Mouse (Mus musculus): Measurements from ENCODE around the gene Rspo1. TPM values are rescaled to one million over a fixed set of nuclear protein-coding genes. Genes with fewer than 3 reads are reported as not detected.
A peak's percentile ranks its signal among the peaks of the same experiment; 100 is the strongest.

Rspo1 gene
- polyA plus RNA-seq, 1 experiment from 2014 or later = 9.5 TPM

DNA sequence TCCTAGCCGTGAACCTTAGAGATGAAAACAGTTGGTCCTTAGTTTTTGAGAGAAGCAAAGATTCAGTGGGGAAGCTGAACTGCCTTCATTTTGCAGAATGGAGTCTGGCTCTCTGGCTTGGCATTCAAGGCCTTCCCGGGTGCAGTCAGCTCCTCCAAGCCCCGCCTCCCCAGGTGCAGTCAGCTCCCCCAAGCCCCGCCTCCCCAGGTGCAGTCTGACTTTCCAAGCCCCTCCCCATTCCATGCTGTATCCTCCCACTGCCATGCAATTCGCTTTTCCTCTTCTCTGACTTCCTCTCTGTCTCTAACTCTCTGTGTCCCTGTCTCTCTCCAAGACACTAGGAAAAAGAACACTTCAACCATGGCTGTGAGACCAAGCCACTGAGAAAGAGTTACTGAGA is 8.0 kb upstream of the Rspo1 start:
- no peak overlapping the region for H3K27ac ChIP-seq
- no peak overlapping the region for H3K4me2 ChIP-seq
- H3K9me3 ChIP-seq = no peaks in the 10 kb centered on the region
- H3K4me1 ChIP-seq = no peaks in the 10 kb centered on the region
- no peaks in the 10 kb centered on the region for H3K36me3 ChIP-seq
- ATAC-seq (ENCODE audit: borderline replicate concordance, extremely low read depth, low FRiP score, low TSS enrichment) = no peak
- H3K4me3 ChIP-seq = no peak overlapping the region
- H3K27me3 ChIP-seq = peaks cover 7% of the 10 kb centered on the region; the same call in 1 of the 2 replicates
- H3K9ac ChIP-seq = no peak overlapping the region
- 29% methylated on average over 5 of the region's 5 CpGs for WGBS

DNA sequence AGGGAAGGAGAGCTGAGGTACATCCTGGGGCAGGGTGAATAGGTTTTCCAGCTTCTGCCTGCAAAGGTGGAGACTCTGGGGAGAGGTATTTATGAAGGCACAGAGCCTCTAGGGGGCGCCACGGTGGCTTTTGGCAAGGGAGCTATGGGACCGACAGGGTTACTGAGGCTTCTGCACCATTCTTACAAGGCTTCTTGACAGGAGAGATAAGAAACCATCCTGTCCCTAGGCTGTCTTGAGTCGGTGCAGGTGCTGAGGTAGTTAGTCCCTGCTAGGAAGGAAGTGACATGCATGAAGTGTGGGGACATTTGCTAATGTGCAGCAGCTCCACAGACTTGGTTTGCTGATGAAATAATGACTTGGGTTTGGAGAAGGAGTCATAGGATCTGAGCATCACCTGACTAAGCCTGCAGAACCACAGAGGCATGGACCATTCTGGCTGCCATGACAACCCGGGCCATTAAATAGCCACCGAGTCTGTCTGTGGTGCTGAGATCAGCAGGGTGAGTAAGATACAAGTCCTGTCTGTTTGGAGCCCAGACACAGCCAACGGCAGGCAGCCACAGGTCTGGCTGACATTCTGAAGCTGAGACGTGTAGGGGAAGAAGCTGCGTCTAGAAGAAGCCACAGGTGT is 2.2 kb upstream of the Rspo1 start:
- H3K9me3 ChIP-seq = no peaks in the 10 kb centered on the region
- peaks cover 63% of the 10 kb centered on the region for H3K27me3 ChIP-seq
- no peak overlapping the region for H3K4me2 ChIP-seq
- ATAC-seq (ENCODE audit: borderline replicate concordance, extremely low read depth, low FRiP score, low TSS enrichment) = no peak
- H3K27ac ChIP-seq = no peak overlapping the region
- no peak overlapping the region for H3K9ac ChIP-seq
- no peaks in the 10 kb centered on the region for H3K36me3 ChIP-seq
- peaks cover 37% of the 10 kb centered on the region for H3K4me1 ChIP-seq
- WGBS = 18% methylated on average over 9 of the region's 9 CpGs
- H3K4me3 ChIP-seq = no peak overlapping the region

DNA sequence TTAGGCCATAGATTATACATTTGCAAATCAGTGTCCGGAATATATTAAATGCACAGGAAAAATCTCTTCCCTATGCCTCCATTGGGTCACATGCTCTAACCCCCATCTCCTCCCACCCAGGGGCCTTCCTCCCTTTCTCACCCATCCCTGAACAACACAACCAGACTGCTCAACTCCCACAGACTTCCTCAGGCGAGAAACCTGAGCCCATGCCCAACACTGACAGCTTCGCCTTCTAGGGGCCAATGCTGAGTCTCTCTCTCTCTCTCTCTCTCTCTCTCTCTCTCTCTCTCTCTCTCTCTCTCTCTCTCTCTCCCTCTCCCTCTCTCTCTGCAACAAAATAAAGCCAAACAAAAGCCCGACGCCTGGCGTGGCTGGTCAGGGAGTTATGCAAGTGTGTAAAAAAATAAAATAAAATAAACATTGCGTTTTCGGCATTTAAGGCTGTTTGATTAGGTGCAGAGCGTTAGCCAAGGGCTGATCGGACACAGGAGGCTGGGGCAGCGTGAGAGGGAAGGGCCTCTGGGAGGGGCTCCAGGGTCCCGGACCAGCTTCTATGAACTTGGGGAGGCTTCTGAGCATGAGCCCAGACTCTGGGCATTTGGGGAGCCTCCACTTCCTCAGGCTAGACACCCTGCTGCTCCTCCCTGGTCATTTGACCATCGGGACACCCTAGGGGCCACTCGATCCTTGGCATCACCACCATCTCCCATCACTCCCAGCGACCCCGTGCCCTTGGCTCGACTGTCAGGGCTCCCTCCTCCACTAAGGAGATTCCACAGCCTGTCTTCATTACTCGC is 1.2 kb upstream of the Rspo1 start:
- WGBS = 4% methylated on average over 18 of the region's 18 CpGs
- Histone ChIP-seq H3K4me1 (peaks cover 48% of the 10 kb centered on the region), H3K27ac (no peak overlapping the region), H3K4me3 (peak overlapping the region; percentile 6; the same call in 1 of the 2 replicates), H3K9ac (no peak overlapping the region), H3K4me2 (peak overlapping the region; percentile 82), H3K27me3 (peaks cover 70% of the 10 kb centered on the region), H3K36me3 (no peaks in the 10 kb centered on the region), H3K9me3 (no peaks in the 10 kb centered on the region)
- ATAC-seq (ENCODE audit: borderline replicate concordance, extremely low read depth, low FRiP score, low TSS enrichment) = peak; percentile 12; the same call in 1 of the 2 replicates

DNA sequence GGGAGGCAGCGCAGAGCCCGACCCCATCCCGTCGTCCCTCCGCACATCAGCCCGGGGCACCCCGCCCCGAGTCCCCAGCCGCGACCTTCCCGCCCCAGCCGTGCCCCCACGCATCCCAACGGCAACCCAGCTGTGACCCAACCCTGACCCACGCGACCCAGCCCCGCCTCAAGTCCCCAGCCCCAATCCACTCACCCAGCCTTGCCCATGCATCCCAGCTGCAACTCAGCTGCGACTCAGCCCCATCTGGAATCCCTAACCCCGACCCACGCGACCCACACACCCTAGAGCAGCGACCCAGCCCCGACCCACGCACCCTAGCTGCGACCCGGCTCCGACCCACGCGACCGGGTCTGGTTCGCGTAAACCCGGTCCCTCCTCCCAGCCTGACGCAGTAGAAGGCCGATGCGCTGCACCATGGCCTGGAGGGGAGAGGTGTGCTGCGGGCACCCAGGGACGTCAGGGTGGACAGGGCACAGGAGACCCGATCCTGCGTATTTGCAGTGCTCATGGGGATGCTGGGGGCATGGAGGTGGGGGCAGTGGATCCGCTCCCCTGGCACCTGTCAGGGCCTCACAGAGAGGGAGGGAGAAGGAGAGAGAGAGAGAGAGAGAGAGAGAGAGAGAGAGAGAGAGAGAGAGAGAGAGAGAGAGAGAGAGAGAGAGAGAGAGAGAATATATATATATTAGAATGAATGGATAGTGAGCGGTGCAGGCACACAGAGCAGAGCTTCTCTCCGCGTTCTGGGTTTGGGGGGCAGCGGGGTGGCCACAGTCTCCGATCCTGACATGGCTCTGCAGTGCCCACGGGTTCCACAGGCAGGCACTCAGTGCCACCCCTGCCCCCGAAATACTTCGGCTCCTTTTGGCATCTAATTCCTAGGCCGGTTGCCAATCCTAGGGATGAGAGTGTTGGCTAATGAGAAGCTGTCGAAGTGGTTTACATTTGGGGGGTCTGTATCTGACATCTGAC is 795 bp downstream of the Rspo1 start:
- H3K4me3 ChIP-seq = peak overlapping the region; percentile 49
- peaks cover 84% of the 10 kb centered on the region for H3K27me3 ChIP-seq
- peak overlapping the region; percentile 82 for H3K4me2 ChIP-seq
- H3K4me1 ChIP-seq = peaks cover 51% of the 10 kb centered on the region
- 0 out of 2 replicates have a peak, but pooled peaks have one; percentile 1 for ATAC-seq (ENCODE audit: borderline replicate concordance, extremely low read depth, low FRiP score, low TSS enrichment)
- no peaks in the 10 kb centered on the region for H3K9me3 ChIP-seq
- no peak overlapping the region for H3K27ac ChIP-seq
- WGBS = 2% methylated on average over 51 of the region's 51 CpGs
- H3K36me3 ChIP-seq = no peaks in the 10 kb centered on the region
- H3K9ac ChIP-seq = peak overlapping the region; percentile 38

DNA sequence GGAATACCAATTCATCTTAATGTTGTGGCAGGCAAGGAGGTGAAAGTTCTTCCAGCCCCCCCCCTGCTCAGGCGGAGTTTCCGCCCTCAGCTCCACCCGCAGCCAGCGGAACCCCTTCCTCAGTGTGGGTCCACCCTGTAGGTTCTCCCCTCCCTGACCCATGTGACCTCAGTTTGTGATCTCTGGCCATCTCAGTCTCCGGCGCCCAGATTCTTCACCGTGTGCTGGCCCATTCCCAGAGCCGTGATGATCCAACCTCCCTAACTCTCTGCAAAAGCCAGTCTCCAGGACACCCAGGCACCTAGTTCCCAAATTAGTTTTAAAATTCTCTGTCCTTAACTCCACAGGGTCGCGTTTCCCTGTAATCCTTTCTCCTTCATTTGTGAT is 1.5 kb downstream of the Rspo1 start:
- H3K36me3 ChIP-seq = no peaks in the 10 kb centered on the region
- H3K4me2 ChIP-seq = peak overlapping the region; percentile 82
- no peak overlapping the region for H3K9ac ChIP-seq
- ATAC-seq (ENCODE audit: borderline replicate concordance, extremely low read depth, low FRiP score, low TSS enrichment) = no peak
- peaks cover 84% of the 10 kb centered on the region for H3K27me3 ChIP-seq
- peak overlapping the region; percentile 13; the same call in 1 of the 2 replicates for H3K4me3 ChIP-seq
- no peaks in the 10 kb centered on the region for H3K9me3 ChIP-seq
- H3K27ac ChIP-seq = no peak overlapping the region
- peaks cover 51% of the 10 kb centered on the region for H3K4me1 ChIP-seq
- WGBS = 13% methylated on average over 10 of the region's 10 CpGs

DNA sequence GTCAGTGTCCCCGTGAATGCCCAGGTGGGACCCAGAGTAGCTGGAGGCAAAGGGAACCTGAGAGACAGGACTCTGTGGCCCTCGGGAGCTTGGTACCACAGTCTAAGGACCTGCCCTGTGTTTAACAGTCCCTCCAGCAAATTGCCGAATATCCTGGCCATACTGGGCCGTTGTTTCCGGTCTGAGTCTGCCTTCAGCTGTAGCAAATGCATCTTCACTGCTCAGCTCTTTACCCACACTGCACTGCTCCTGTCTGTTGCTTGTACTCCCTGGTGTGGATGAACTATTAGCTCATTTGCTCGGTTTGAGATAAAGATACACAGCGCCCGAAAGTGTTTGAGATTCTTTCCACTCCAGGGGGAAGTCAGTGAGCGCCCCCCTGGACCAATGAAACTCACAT is 2.2 kb downstream of the Rspo1 start:
- peaks cover 51% of the 10 kb centered on the region for H3K4me1 ChIP-seq
- H3K36me3 ChIP-seq = no peaks in the 10 kb centered on the region
- ATAC-seq (ENCODE audit: borderline replicate concordance, extremely low read depth, low FRiP score, low TSS enrichment) = no peak
- H3K9me3 ChIP-seq = no peaks in the 10 kb centered on the region
- peaks cover 79% of the 10 kb centered on the region for H3K27me3 ChIP-seq
- no peak overlapping the region for H3K9ac ChIP-seq
- WGBS = 13% methylated on average over 9 of the region's 9 CpGs
- no peak overlapping the region for H3K4me2 ChIP-seq
- H3K27ac ChIP-seq = no peak overlapping the region
- H3K4me3 ChIP-seq = no peak overlapping the region

DNA sequence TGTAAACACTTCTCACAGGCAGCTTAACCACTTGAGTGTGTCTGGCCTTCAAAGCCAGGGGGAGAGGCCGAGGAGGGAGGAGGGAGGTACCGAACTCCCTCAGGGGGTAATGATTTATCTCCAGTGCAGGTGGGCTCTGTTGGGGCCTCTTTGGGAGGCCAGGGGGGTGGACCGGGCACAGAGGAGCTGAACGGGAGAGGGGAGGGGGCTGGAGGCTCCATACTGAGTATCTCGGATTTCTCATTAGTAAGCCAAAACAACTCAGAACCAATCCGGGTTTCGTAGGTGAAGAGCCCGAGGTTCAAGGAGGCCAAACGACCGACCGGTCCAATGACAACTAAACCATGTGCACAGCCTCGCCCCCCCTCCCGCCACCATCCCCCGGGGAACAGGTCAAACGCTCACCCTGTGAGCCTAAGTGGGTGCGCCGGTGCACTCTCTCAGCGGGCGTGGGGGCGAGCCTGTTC is 3.6 kb downstream of the Rspo1 start:
- no peak overlapping the region for H3K27ac ChIP-seq
- peak overlapping the region; percentile 45 for H3K4me2 ChIP-seq
- peaks cover 51% of the 10 kb centered on the region for H3K4me1 ChIP-seq
- no peaks in the 10 kb centered on the region for H3K36me3 ChIP-seq
- WGBS = 6% methylated on average over 20 of the region's 20 CpGs
- no peak for ATAC-seq (ENCODE audit: borderline replicate concordance, extremely low read depth, low FRiP score, low TSS enrichment)
- no peak overlapping the region for H3K4me3 ChIP-seq
- no peaks in the 10 kb centered on the region for H3K9me3 ChIP-seq
- peaks cover 64% of the 10 kb centered on the region for H3K27me3 ChIP-seq
- H3K9ac ChIP-seq = 0 out of 2 replicates have a peak overlapping the region, but pooled peaks have one; percentile 3

DNA sequence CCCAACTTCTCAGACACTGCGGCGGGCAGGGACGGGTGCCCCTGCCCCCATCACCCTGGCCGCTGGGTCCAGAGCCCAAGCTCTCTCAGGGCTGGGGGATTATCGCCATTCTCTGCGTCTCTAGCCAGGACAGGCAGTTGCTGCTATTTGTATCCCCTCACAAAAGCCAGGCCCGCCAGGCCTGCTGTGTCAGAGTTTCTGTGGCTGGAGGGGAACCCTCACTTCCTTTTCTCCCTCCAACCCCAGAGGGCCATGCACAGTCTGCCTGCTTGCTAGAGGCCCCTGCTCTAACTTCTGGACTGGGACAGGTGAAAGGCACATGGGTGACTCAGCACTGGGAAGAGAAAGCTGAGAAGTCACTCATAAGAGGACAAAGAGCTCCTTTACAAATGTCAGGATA is 4.1 kb downstream of the Rspo1 start:
- Histone ChIP-seq H3K27me3 (peaks cover 59% of the 10 kb centered on the region), H3K4me3 (no peak overlapping the region), H3K36me3 (no peaks in the 10 kb centered on the region), H3K9me3 (no peaks in the 10 kb centered on the region), H3K27ac (no peak overlapping the region), H3K4me1 (peaks cover 49% of the 10 kb centered on the region), H3K4me2 (peak overlapping the region; percentile 45), H3K9ac (peak overlapping the region; percentile 3; the same call in 1 of the 2 replicates)
- 3% methylated on average over 7 of the region's 7 CpGs for WGBS
- no peak for ATAC-seq (ENCODE audit: borderline replicate concordance, extremely low read depth, low FRiP score, low TSS enrichment)

DNA sequence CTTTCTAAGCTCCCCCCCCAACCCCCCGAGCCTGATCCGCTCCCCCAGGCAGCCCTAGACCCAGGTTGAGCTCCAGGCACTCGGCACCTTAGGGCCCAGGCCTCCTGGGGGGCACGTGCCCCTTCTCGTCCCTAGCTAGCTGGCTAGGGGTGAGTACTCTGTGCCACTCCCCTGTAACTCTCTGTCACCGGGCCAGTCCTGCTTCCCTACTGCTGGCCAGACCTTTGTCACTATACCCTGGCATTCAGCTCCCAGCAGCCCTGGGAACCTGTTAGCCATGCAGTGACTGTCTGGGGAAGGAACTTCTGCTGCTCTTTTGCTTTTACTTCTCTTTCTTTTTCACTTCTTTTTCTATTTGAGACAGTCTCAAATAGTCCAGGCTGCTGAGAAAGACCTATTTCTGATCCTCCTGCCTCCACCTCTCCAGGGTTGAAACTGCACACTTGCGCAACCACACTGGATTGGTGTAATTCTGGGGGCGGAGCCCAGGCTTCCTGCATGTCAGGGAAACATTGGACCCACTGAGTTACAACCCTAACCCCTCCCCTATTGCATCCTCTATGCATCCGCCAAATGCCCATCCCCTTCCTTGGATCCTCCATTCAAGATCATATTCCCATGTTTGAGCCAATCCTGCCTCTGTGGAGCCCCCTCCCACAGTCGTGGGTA is 11.4 kb downstream of the Rspo1 start:
- Histone ChIP-seq H3K27ac (no peak overlapping the region), H3K4me1 (no peaks in the 10 kb centered on the region), H3K36me3 (no peaks in the 10 kb centered on the region), H3K9me3 (no peaks in the 10 kb centered on the region), H3K27me3 (no peaks in the 10 kb centered on the region), H3K9ac (no peak overlapping the region), H3K4me2 (no peak overlapping the region), H3K4me3 (no peak overlapping the region)
- whole genome bisulfite sequencing = 72% methylated on average over 10 of the region's 10 CpGs
- ATAC-seq (ENCODE audit: borderline replicate concordance, extremely low read depth, low FRiP score, low TSS enrichment) = no peak

DNA sequence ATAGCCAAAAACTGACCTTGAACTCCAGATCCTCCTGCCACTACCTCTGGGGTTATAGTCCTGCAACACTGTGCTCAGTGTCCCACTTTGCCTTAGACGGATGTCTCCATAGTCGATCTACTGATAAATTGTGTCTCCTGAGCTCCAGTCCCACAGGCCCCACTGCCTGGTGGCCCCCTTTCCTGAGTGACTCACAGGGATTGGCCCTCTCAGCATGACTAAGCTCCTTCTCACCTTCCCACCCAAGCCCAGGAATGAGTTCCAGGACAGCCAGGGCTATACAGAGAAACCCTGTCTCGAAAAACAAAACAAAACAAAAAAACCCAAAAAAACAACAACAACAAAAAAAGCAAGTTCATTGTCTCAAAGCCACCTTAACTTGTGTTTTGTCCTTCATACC is 13.3 kb downstream of the Rspo1 start:
- H3K4me2 ChIP-seq = no peak overlapping the region
- H3K4me1 ChIP-seq = no peaks in the 10 kb centered on the region
- no peak overlapping the region for H3K9ac ChIP-seq
- no peaks in the 10 kb centered on the region for H3K27me3 ChIP-seq
- no peak overlapping the region for H3K4me3 ChIP-seq
- no peaks in the 10 kb centered on the region for H3K36me3 ChIP-seq
- H3K27ac ChIP-seq = no peak overlapping the region
- 80% methylated on average over 3 of the region's 3 CpGs for WGBS
- H3K9me3 ChIP-seq = no peaks in the 10 kb centered on the region
- ATAC-seq (ENCODE audit: borderline replicate concordance, extremely low read depth, low FRiP score, low TSS enrichment) = no peak

DNA sequence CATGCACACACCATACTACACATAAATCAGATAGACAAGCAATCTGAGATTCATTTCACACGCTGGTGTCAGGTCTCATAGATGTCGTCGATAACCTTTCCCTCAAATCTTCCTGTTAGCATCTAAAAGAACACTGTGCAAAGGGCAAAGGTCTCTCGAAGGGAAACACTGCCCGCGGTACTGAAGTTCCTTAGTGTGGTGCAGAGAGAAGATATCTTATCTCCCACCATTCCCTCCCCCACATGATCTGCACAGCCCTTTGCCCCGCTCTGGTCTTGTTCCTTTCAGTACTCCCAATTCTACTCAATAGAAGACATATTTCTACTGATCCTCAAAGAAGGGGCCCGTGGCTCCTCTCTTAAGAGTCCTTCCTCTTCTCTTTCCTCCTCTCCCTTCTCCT is 16.7 kb downstream of the Rspo1 start:
- 41% methylated on average over 8 of the region's 8 CpGs for whole genome bisulfite sequencing
- Histone ChIP-seq H3K4me1 (no peaks in the 10 kb centered on the region), H3K9me3 (no peaks in the 10 kb centered on the region), H3K27me3 (peaks cover 11% of the 10 kb centered on the region; the same call in 1 of the 2 replicates), H3K27ac (no peak overlapping the region), H3K4me2 (no peak overlapping the region), H3K9ac (no peak overlapping the region), H3K4me3 (no peak overlapping the region), H3K36me3 (no peaks in the 10 kb centered on the region)
- no peak for ATAC-seq (ENCODE audit: borderline replicate concordance, extremely low read depth, low FRiP score, low TSS enrichment)

Measured in lung, embryonic 15.5 days (tissue).